Mouse (Mus musculus): ENCODE data around the gene Gm4070. TPM values are rescaled to one million over a fixed set of nuclear protein-coding genes. Genes with fewer than 3 reads are reported as not detected.
"Not testable (repeated sequence)": the region's sequence is repeated elsewhere in the genome, so short reads cannot be mapped to it uniquely, and the experiment has no call there.

The Gm4070 gene
- polyA plus RNA-seq (2012; rRNA removed), result 3.2 and 5.1 TPM in 2 replicates

- not testable (repeated sequence) for DNase-seq (ENCODE audit: low spot score)
Observed at GRCm38 (mm10) chr7:105953812-105954211, at the start of gene Gm4070. Gene Gm4070, minus strand, starts transcription at chr7:105953967.

GRCm38 (mm10) chr7:105954540-105954939, 773 bp upstream of the Gm4070 start:
- not testable (repeated sequence) for DNase-seq (ENCODE audit: low spot score)

GRCm38 (mm10) chr7:105952408-105952807, 1.4 kb downstream of the Gm4070 start:
- DNase-seq (ENCODE audit: low spot score), result not testable (repeated sequence)

GRCm38 (mm10) chr7:105945238-105945637, 8.5 kb downstream of the Gm4070 start:
- DNase-seq (ENCODE audit: low spot score), result not testable (repeated sequence)

GRCm38 (mm10) chr7:105932132-105932531, 21.6 kb downstream of the Gm4070 start:
- DNase-seq (ENCODE audit: low spot score), result not testable (repeated sequence)

- not testable (repeated sequence) for DNase-seq (ENCODE audit: low spot score)
Observed at GRCm38 (mm10) chr7:105883588-105884336, 70.0 kb downstream of the Gm4070 start.

GRCm38 (mm10) chr7:105879717-105880484, 73.9 kb downstream of the Gm4070 start:
- not testable (repeated sequence) for DNase-seq (ENCODE audit: low spot score)

GRCm38 (mm10) chr7:105855718-105856560, 97.8 kb downstream of the Gm4070 start:
- DNase-seq (ENCODE audit: low spot score), result not testable (repeated sequence)

Other genes with a start within 250 kb of the Gm4070 start
- 488 and 618 TPM in 2 replicates for gene Ilk, start 217.4 kb downstream of the Gm4070 start, polyA plus RNA-seq (2012; rRNA removed)
- 17.0 and 17.1 TPM in 2 replicates for gene Rrp8, start 216.6 kb downstream of the Gm4070 start, polyA plus RNA-seq (2012; rRNA removed)
- gene Taf10, start 209.6 kb downstream of the Gm4070 start, polyA plus RNA-seq (2012; rRNA removed), result 150 and 171 TPM in 2 replicates
- 130 and 144 TPM in 2 replicates for gene Tpp1, start 201.7 kb downstream of the Gm4070 start, polyA plus RNA-seq (2012; rRNA removed)
- gene Dchs1, start 166.3 kb downstream of the Gm4070 start, polyA plus RNA-seq (2012; rRNA removed), result 4.4 and 7.4 TPM in 2 replicates
- 218 and 233 TPM in 2 replicates for gene Mrpl17, start 142.9 kb downstream of the Gm4070 start, polyA plus RNA-seq (2012; rRNA removed)